Mouse (Mus musculus) forebrain, postnatal 0 days (tissue): ENCODE data around the gene Zfp219. TPM values are rescaled to one million over a fixed set of nuclear protein-coding genes. Genes with fewer than 3 reads are reported as not detected.

Experiments
- ATAC-seq: fragments of 200-750 bp; cut with Nextera tagmentation; 2 replicates; pipeline ENCODE4 v1.8.0; 2017; ENCODE audit warnings: mild to moderate bottlenecking, moderate library complexity
- DNase-seq: peaks from one replicate; pipeline ENCODE4 v3.0.0-alpha.2; 2015
- H3K27ac ChIP-seq: fragments of 300-500 bp; sonication (generic); 2 replicates; pipeline ENCODE4 v1.5.1; 2014; ENCODE audit warnings: low read depth, mild to moderate bottlenecking, antibody characterized with exemption, low read length, moderate library complexity, mixed read lengths
- H3K27me3 ChIP-seq: fragments of 300-500 bp; sonication (generic); 2 replicates; pipeline ENCODE4 v1.6.1; 2014; ENCODE audit warnings: mild to moderate bottlenecking, low read length, mixed read lengths; ENCODE audit not compliant: insufficient read depth
- H3K36me3 ChIP-seq: fragments of 300-500 bp; sonication (generic); 2 replicates; pipeline ENCODE4 v1.6.1; 2014; ENCODE audit warnings: mild to moderate bottlenecking, moderate library complexity; ENCODE audit not compliant: insufficient read depth
- H3K4me1 ChIP-seq: fragments of 300-500 bp; sonication (generic); 2 replicates; pipeline ENCODE4 v1.6.1; 2014; ENCODE audit warnings: antibody characterized with exemption; ENCODE audit not compliant: insufficient read depth
- H3K4me2 ChIP-seq: fragments of 300-500 bp; sonication (generic); 2 replicates; pipeline ENCODE4 v1.6.1; 2014; ENCODE audit warnings: low read depth, mild to moderate bottlenecking, moderate library complexity
- H3K4me3 ChIP-seq: fragments of 300-500 bp; sonication (generic); 2 replicates; pipeline ENCODE4 v1.5.1; 2014; ENCODE audit warnings: low read depth, low read length, mixed read lengths
- H3K9ac ChIP-seq: fragments of 300-500 bp; sonication (generic); 2 replicates; pipeline ENCODE4 v1.6.1; 2014; ENCODE audit warnings: mild to moderate bottlenecking
- H3K9me3 ChIP-seq: fragments of 300-500 bp; sonication (generic); 2 replicates; pipeline ENCODE4 v1.6.1; 2016; ENCODE audit warnings: low read length
- CTCF ChIP-seq: sonication (generic); IDR thresholded peaks from 2 replicates; pipeline ENCODE4 v1.5.1; 2016; ENCODE audit warnings: antibody characterized with exemption, control low read depth, low read depth
- WGBS: fragments of 180-500 bp; shearing (Covaris S2); extraction: QIAGEN DNeasy Blood & Tissue Kit; methylation state at CpG from one replicate; pipeline ENCODE4 v1.1.7; 2014; 5-methylcytosine and 5-hydroxymethylcytosine counted together
- polyA plus RNA-seq: library from polyadenylated mRNA; unstranded; fragments of >200 nt; fragmentation: Nextera tagmentation; extraction: Ambion mirVana; gene quantifications from 2 replicates; pipeline ENCODE4 v1.2.1, GENCODE M21; 2015
- total RNA-seq: library from RNA; depleted of rRNA; stranded (reverse); fragments of >200 nt; gene quantifications from 2 replicates; pipeline ENCODE4 v1.2.3, GENCODE M21; 2014

The Zfp219 gene
- total and polyA plus RNA-seq, 2 experiments from 2014 or later: 19.8 to 51.4 TPM

DNA sequence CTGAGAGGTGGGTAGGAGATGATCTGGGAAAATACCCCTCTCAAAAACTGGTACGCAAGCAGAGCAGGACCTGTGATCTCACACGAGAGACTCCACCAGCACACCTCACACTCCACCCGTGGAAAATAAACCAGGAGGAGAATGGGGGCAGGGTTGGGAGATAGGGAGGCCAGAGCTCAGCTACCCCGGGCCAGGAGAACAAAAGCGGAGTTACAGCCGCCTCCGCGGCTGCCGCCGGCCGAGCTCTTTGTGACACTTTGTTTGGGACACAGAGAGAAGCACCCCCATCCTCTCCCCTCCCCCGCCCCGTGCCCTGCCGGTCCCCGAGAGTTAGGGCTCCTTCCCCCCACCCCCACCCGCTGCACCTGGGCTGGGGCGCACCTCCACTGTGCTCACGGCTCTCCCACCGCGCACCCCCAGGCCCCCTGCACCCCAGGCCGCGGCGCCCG is 6.7 kb downstream of the Zfp219 start:
- Histone ChIP-seq H3K27me3 (no peaks in the 10 kb centered on the region), H3K4me2 (peak overlapping the region; percentile 65), H3K4me3 (peak overlapping the region; percentile 70), H3K9me3 (no peaks in the 10 kb centered on the region), H3K27ac (peak overlapping the region; percentile 90), H3K4me1 (peaks cover 24% of the 10 kb centered on the region), H3K36me3 (no peaks in the 10 kb centered on the region; the same call in 1 of the 2 replicates), H3K9ac (peak overlapping the region; percentile 74)
- DNase-seq (peak; percentile 46), ATAC-seq (peak; percentile 2; the same call in 1 of the 2 replicates)
- TF ChIP-seq CTCF: no peak
- WGBS: under 1% methylated on average over 20 of the region's 24 CpGs

DNA sequence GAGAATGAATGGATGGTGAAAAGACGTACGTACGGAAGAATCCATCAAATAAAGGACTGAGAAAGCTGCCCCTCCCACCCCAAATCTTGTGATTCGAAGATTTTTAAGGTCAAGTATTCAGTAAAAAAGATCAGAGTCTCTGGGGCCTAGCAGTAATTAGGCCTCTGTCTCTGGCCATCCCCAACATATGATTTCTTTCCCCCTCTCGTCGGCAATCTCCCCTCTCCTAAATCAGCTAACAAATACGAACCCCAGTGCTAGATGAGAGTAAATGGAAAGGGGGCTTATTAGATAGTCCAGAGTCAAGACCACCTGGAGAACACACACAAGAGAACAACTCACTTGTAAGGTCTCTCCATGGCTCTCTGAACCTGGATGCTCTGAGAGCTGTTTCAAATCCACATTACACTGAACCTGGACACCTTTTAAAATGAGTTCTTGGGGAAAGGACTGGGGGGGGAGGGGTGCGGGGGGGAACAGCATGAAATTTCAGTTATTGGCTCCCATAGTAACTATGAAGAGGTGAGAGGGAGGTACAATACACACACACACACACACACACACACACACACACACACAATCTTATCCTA is 7.4 kb downstream of the Zfp219 start:
- peak overlapping the region; percentile 90 for H3K27ac ChIP-seq
- peak overlapping the region; percentile 65 for H3K4me2 ChIP-seq
- no peaks in the 10 kb centered on the region for H3K9me3 ChIP-seq
- peak overlapping the region; percentile 70; the same call in 1 of the 2 replicates for H3K4me3 ChIP-seq
- TF ChIP-seq CTCF: no peak
- H3K9ac ChIP-seq: peak overlapping the region; percentile 74; the same call in 1 of the 2 replicates
- DNase-seq (no peak), ATAC-seq (no peak)
- H3K4me1 ChIP-seq: peaks cover 20% of the 10 kb centered on the region; the same call in 1 of the 2 replicates
- H3K36me3 ChIP-seq: peaks cover 3% of the 10 kb centered on the region; the same call in 1 of the 2 replicates
- WGBS: 10% methylated on average over 8 of the region's 8 CpGs
- no peaks in the 10 kb centered on the region for H3K27me3 ChIP-seq

DNA sequence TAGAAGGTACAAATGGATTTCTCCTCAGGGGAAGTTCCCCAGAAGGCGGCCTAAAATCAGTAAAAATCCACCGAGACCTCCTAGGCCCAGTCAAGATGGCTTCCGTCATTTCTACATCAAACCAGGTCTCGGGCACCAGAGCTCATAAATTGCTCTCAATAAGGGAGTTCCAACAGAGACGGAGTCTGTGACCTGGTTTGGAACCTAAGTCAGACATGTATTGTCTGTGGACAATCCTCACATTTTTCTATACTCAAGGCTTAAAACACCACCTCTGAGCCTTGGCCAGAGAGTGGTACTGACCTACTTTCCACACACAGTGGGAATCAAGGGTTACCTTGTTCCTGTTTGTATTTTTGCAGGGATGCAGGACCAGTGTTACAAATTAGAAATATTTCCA is 8.0 kb downstream of the Zfp219 start:
- 37% methylated on average over 5 of the region's 5 CpGs for WGBS
- Histone ChIP-seq H3K36me3 (peaks cover 3% of the 10 kb centered on the region; the same call in 1 of the 2 replicates), H3K4me3 (no peak overlapping the region), H3K4me1 (peaks cover 20% of the 10 kb centered on the region; the same call in 1 of the 2 replicates), H3K9ac (peak overlapping the region; percentile 23; the same call in 1 of the 2 replicates), H3K27me3 (no peaks in the 10 kb centered on the region), H3K27ac (peak overlapping the region; percentile 77), H3K9me3 (no peaks in the 10 kb centered on the region), H3K4me2 (peak overlapping the region; percentile 65)
- no peak for DNase-seq
- ATAC-seq: no peak
- no peak for TF ChIP-seq CTCF

DNA sequence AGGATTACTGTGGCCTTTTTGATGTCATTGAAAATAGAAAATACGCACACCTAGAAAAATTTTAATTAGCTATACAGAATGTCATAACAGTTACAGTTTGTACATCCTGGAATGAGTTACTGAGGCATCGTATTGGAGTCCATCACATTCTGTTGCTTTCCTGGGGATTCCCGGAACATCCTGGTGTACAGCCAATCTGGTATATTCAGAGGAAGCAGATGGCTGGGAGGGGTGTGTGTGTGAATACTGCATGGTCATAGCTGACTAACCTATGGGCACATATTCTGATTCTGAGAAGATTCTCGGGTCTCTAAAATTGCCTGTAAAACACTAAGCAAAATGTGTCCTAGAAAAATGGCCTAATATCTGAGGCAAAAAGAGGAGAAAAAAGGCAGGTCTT is 8.4 kb downstream of the Zfp219 start:
- H3K9me3 ChIP-seq: no peaks in the 10 kb centered on the region
- no peak overlapping the region for H3K4me3 ChIP-seq
- ATAC-seq (no peak), DNase-seq (peak; percentile 65)
- H3K27me3 ChIP-seq: no peaks in the 10 kb centered on the region
- no peak for TF ChIP-seq CTCF
- WGBS: 29% methylated on average over 4 of the region's 4 CpGs
- H3K4me2 ChIP-seq: no peak overlapping the region
- 0 out of 2 replicates have a peak overlapping the region, but pooled peaks have one; percentile 23 for H3K9ac ChIP-seq
- peak overlapping the region; percentile 77 for H3K27ac ChIP-seq
- H3K36me3 ChIP-seq: peaks cover 7% of the 10 kb centered on the region; the same call in 1 of the 2 replicates
- peaks cover 20% of the 10 kb centered on the region; the same call in 1 of the 2 replicates for H3K4me1 ChIP-seq

DNA sequence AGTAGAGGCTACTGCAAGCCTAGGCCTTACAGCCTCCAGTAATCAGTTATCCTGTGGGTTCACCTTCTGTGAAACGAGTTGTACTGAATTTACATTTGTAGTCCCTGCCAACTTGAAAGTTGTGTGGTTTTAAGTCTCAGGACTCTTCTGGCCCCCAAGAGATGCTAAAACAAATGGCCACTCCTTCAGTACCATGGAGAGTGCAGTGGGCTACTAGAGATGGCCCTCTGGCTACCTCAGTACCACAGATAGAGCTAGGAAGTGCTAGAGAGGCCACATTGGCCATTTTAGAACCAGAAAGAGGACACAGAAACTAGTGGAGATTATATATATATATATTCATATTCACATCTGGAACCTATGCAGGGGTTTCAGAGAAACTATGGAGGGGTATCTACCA is 8.8 kb downstream of the Zfp219 start:
- H3K27ac ChIP-seq: peak overlapping the region; percentile 77
- H3K27me3 ChIP-seq: no peaks in the 10 kb centered on the region
- no peak for TF ChIP-seq CTCF
- no peak overlapping the region for H3K4me3 ChIP-seq
- H3K4me2 ChIP-seq: no peak overlapping the region
- ATAC-seq: no peak
- H3K9ac ChIP-seq: no peak overlapping the region
- no peak for DNase-seq
- H3K9me3 ChIP-seq: no peaks in the 10 kb centered on the region
- peaks cover 11% of the 10 kb centered on the region; the same call in 1 of the 2 replicates for H3K36me3 ChIP-seq
- 21% methylated on average over 1 of the region's 1 CpGs for WGBS
- peaks cover 20% of the 10 kb centered on the region; the same call in 1 of the 2 replicates for H3K4me1 ChIP-seq

DNA sequence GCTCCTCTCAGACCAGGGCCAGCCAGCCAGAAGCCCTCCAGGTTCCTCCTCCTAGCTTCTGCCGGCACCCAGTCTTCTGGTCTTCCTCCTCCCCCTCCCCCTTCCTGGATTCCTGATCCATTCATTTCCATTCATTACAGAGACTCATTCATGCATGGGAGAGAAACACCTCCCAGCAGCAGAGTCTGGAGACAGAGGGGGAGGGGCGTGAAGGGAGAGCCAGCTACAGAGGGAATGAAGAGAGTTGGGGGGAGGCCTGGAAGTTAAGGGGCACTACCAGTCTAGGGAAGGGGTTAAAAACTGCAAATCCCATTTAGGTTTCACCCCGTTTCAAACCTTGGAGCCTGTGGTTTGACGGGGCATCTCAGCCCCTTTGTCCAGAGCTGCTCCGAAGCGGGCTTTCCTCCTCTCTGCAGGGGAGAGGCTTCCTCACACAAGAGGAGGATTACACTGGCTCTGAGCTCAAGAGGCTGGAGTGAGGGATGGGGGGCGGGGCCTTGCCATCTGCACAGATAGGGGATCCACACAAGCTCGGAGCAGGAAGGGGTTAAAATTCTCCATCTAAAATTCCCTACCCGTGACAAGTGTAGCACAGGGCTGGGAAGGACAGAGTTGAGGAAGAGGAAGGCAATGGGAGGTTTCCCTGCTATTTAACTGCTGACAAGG is 10.0 kb downstream of the Zfp219 start:
- peak; percentile 62 for ATAC-seq
- peak overlapping the region; percentile 1 for H3K4me3 ChIP-seq
- peak overlapping the region; percentile 50 for H3K4me2 ChIP-seq
- H3K4me1 ChIP-seq: peaks cover 20% of the 10 kb centered on the region; the same call in 1 of the 2 replicates
- no peaks in the 10 kb centered on the region for H3K9me3 ChIP-seq
- H3K27ac ChIP-seq: peak overlapping the region; percentile 77
- H3K9ac ChIP-seq: peak overlapping the region; percentile 34
- no peaks in the 10 kb centered on the region for H3K27me3 ChIP-seq
- TF ChIP-seq CTCF: no peak
- WGBS: 2% methylated on average over 9 of the region's 9 CpGs
- H3K36me3 ChIP-seq: peaks cover 15% of the 10 kb centered on the region; the same call in 1 of the 2 replicates
- DNase-seq: peak; percentile 83

DNA sequence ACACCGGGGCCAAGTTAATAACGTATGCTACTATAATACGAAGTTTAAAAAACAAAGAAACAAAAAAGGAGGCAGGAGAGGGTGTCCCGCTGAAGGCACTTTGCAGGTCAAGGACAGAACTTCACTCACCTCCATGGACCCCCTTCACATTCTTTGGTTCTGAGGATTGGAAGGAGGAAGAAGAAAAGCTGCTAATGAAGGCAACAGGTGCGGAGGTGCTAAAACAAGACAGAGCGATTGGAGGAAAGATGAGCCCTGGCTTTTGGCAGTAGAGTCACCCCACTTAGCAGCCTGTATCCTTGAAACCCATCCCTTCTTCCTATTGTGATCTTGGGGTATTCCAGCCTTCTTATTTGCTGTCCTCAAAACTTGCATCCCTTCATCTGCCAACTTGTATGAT is 10.7 kb downstream of the Zfp219 start:
- Histone ChIP-seq H3K36me3 (peaks cover 20% of the 10 kb centered on the region), H3K4me2 (peak overlapping the region; percentile 50), H3K27me3 (no peaks in the 10 kb centered on the region), H3K4me1 (peaks cover 25% of the 10 kb centered on the region), H3K9me3 (no peaks in the 10 kb centered on the region), H3K27ac (peak overlapping the region; percentile 77), H3K4me3 (peak overlapping the region; percentile 22), H3K9ac (no peak overlapping the region)
- ATAC-seq (no peak), DNase-seq (no peak)
- 16% methylated on average over 6 of the region's 6 CpGs for WGBS
- no peak for TF ChIP-seq CTCF
